Mouse (Mus musculus): ENCODE data around the gene Arg2.

DNA sequence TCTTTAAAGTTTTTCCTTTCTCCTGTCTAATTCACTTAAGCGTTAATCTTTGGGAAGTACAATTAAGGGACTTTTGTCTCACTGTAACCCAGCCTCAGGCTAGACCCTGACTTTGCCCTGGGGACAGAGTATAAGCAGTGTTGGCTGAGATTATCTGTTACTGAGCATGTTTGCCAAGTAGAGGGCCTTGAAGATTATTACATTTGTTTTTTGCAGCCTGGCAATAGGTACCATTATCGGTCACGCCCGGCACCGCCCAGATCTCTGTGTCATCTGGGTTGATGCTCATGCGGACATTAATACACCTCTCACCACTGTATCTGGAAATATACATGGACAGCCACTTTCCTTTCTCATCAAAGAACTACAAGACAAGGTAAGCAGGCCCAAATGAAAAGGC lies 19.1 kb downstream of the Arg2 start:
- no peak for TF ChIP-seq CTCF (IDR thresholded peaks at IDR 0.05; ENCODE audit: low read depth, low read length)
- no peak for TF ChIP-seq POLR2A (IDR thresholded peaks at IDR 0.05; ENCODE audit: insufficient read depth, low read length)

All from ES-Bruce4 (cell line).